Mouse (Mus musculus) urinary bladder, adult 18-20 months (tissue): ENCODE data around the gene Olfr1056.
"Not testable (repeated sequence)": the region's sequence is repeated elsewhere in the genome, so short reads cannot be mapped to it uniquely, and the experiment has no call there.

ENCODE experiments used
- DNase-seq, 2 experiments: peaks; one replicate each; pipeline ENCODE4 v3.0.0; 2022; ENCODE audit warnings: low spot score in 2 of 2, mixed read lengths in 2 of 2

The Olfr1056 gene

DNA sequence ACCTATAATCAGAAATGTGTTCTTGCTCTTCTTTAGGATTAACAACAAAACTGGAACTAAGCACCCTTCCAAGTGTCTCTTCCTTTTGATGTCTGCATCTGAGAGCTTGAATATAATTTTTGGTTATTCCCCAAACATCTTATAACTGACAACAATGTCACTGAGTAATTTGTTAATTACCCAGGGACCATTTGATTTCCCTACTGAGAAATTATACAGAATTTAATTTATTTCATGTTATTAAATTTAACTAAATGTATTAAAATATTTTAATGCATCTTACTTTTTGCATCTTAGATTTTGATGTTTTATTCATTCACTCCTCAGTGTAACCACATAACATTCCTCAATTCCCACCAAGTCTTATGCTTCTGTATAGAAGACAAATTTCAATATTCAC, at the start of gene Olfr1056:
Gene Olfr1056, minus strand, starts transcription at position 101 of the 400 bp plus-strand sequence.
- no peak for DNase-seq

DNA sequence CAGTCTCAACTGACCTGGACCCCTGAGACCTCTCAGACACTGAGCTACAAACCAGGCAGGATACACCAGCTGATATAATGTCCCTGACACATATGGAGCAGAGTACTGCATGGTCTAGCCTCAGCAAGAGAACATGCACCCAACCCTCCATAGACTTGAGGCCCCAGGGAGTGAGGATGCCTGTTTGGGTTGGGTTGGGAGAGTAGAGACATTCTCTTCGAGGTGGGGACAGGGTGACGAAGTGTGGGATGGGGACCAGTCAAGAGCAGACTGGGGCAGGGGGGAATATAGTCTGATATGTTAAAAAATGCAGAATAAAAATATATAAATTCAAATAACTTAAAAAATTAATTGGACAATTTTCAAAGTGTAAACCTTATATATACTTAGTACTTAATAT, 32.8 kb upstream of the Olfr1056 start:
- no peak for DNase-seq

GRCm38 (mm10) chr2:86388461-86388860, 26.2 kb upstream of the Olfr1056 start, which contains the start of gene Olfr1058:
TSS of gene Olfr1058 (minus strand) at chr2:86388561.
- DNase-seq = not testable (repeated sequence)

DNA sequence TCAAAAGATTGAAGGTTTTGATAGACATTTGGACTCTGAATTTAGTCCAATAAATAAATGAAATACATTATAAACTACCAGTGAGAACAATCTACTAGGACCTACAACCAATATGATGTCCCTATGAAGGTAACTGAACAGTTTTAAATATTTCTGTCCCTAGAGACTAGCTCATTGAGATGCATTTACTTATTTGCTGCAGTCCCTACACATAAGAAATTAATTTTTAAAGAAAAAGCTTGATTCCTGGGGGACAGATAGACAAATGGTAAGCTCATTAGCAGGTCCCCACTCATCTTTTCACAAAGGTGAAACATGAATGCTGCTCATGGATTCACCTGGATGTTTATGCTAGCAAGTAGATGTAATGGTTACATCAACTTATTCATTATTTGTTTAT, 16.0 kb upstream of the Olfr1056 start, which contains the start of gene Olfr1057:
Gene Olfr1057, minus strand, starts transcription at position 101 of the 400 bp plus-strand sequence.
- DNase-seq = no peak

DNA sequence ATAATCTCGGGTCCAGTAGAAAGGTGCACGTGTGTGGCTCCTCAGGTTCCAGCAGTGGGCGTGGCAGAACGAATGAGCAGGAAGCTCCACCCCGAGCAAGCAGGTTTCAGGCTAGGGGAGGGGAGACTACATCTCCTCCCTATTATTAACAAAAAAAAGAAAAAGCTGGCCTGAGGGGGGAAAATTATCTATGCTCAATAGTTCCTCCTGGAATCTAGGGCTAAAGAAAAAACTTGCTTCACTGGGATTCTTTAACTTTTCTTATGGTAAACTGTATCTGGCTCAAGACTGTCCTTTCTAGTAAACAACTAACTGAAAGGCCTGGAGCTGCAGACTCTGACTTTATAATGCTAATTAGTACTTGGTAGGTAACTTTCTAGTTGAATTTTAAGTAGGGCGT, 4.1 kb upstream of the Olfr1056 start:
- DNase-seq = not testable (repeated sequence)

DNA sequence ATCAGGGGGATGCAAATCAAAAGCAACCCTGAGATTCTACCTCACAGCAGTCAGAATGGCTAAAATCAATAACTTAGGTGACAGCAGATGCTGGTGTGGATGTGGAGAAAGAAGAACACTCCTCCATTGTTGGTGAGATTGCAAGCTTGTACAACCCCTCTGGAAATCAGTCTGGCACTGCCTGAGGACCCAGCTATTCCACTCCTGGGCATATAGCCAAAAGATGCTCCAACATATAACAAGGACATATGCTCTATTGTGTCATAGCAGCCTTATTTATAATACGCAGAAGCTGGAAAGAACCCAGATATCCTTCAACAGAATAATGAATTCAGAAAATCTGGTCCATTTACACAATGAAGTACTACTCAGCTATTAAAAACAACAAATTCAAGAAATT, 10.5 kb downstream of the Olfr1056 start:
- not testable (repeated sequence) for DNase-seq

GRCm38 (mm10) chr2:86350184-86350583, 12.1 kb downstream of the Olfr1056 start, which contains the start of gene Olfr1055:
TSS of gene Olfr1055 (minus strand) at chr2:86350284.
- DNase-seq = no peak

- DNase-seq = no peak
Observed at GRCm38 (mm10) chr2:86335333-86335732, 26.9 kb downstream of the Olfr1056 start, which contains the start of gene Olfr1054. TSS of gene Olfr1054 (minus strand) at chr2:86335433.

DNA sequence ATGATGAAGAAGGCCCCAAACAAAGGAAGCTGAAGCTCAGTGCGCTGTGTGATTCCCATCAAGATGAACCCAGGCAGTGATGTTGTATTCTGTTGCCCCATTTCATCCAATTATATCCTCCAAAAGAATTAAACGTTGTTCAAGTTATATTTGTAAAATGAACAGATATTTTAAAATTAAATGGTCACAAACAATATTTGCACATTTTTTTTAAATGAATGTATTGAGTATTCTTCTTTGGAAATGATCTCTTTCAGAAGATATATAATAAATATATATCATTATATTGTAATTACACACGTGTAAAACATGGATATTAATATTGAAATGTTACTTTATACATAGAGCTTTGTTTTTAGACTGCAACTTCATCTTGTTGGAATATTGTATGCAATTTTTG, 47.1 kb downstream of the Olfr1056 start, which contains the start of gene Olfr1053:
Gene Olfr1053, minus strand, starts transcription at position 101 of the 400 bp plus-strand sequence.
- DNase-seq = no peak
